Mouse (Mus musculus) bone marrow macrophage, adult 2 months (primary cell): ENCODE measurements around the gene Phyhipl. TPM values are rescaled to one million over a fixed set of nuclear protein-coding genes. Genes with fewer than 3 reads are reported as not detected.

Source experiments
- H3K27ac ChIP-seq: 2 replicates; pipeline ENCODE4 v1.5.1; 2012; ENCODE audit warnings: low read depth, low read length; ENCODE audit not compliant: insufficient read depth
- H3K4me1 ChIP-seq: 2 replicates; pipeline ENCODE4 v1.6.1; 2012; ENCODE audit warnings: low read length; ENCODE audit not compliant: control insufficient read depth, insufficient read depth
- H3K4me3 ChIP-seq: 2 replicates; pipeline ENCODE4 v1.5.1; 2012; ENCODE audit warnings: mild to moderate bottlenecking, low read length, moderate library complexity; ENCODE audit not compliant: insufficient read depth
- CTCF ChIP-seq: IDR thresholded peaks from 2 replicates; pipeline ENCODE4 v1.5.1; 2012; ENCODE audit warnings: low read depth, mild to moderate bottlenecking, low read length, moderate library complexity
- POLR2A ChIP-seq: IDR thresholded peaks from 2 replicates; pipeline ENCODE4 v1.6.1; 2012; ENCODE audit warnings: mild to moderate bottlenecking, low read depth, low read length, borderline replicate concordance
- polyA plus RNA-seq: library from polyadenylated mRNA; stranded (reverse); fragments of >200 nt; gene quantifications from 2 replicates; pipeline ENCODE4 v1.2.4, GENCODE M21; 2012; ENCODE audit not compliant: missing spikeins, insufficient read depth, insufficient read length

The Phyhipl gene
- polyA plus RNA-seq, 1 experiment, result not detected

GRCm38 (mm10) chr10:70635261-70635660 is 20.5 kb downstream of the Phyhipl start:
- TF ChIP-seq POLR2A, result no peak
- TF ChIP-seq CTCF, result no peak
- no peak overlapping the region for H3K4me3 ChIP-seq
- H3K27ac ChIP-seq, result no peak overlapping the region
- H3K4me1 ChIP-seq, result no peaks in the 10 kb centered on the region

- Histone ChIP-seq H3K4me3 (no peak overlapping the region), H3K27ac (no peak overlapping the region), H3K4me1 (no peaks in the 10 kb centered on the region)
- no peak for TF ChIP-seq POLR2A
- no peak for TF ChIP-seq CTCF
These were observed 24.6 kb downstream of the Phyhipl start for GRCm38 (mm10) chr10:70631142-70631541.

DNA sequence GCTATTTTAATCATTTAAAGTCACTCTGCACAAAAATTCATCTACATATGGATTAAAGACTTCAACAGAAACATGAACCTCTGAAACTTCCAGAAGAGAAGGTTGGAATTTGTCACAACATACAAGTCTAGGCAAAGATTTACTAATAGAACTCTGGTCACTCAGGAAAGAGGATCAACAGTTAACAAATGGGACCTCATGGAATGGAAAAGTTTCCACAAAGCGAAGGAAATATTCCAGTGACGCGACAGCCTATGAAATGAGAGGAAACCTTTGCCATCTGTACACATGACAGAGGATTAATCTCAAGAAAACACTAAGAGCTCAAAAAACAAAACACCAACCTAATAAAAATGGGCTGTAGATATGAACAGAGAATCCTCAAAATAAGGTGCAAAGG is 32.3 kb downstream of the Phyhipl start:
- Histone ChIP-seq H3K27ac (no peak overlapping the region), H3K4me3 (no peak overlapping the region), H3K4me1 (no peaks in the 10 kb centered on the region)
- TF ChIP-seq POLR2A, result no peak
- no peak for TF ChIP-seq CTCF

DNA sequence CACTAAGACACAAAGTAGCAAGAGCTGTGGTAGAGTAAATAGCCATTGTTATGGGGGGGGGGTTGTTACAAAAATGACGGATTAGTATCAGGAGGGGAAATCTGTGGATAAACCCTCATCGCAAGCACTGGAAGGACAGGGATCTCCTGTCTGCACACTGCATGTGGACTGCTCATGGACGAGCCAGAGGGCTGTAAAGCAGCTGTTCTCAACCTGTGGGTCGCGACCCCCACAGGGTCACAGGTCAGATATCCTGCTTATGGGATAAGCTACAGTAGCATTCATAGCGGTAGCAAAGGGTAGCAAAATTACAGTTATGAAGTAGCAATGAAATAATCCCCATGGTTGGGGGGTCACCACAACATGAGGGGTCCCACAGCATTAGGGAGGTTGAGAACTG is 39.4 kb downstream of the Phyhipl start:
- no peak overlapping the region for H3K27ac ChIP-seq
- H3K4me1 ChIP-seq, result no peaks in the 10 kb centered on the region
- no peak overlapping the region for H3K4me3 ChIP-seq
- TF ChIP-seq CTCF, result no peak
- TF ChIP-seq POLR2A, result no peak

- Histone ChIP-seq H3K27ac (no peak overlapping the region), H3K4me1 (no peaks in the 10 kb centered on the region), H3K4me3 (no peak overlapping the region)
- TF ChIP-seq CTCF (no peak), POLR2A (no peak)
These were observed 44.1 kb downstream of the Phyhipl start for GRCm38 (mm10) chr10:70611633-70612032.

DNA sequence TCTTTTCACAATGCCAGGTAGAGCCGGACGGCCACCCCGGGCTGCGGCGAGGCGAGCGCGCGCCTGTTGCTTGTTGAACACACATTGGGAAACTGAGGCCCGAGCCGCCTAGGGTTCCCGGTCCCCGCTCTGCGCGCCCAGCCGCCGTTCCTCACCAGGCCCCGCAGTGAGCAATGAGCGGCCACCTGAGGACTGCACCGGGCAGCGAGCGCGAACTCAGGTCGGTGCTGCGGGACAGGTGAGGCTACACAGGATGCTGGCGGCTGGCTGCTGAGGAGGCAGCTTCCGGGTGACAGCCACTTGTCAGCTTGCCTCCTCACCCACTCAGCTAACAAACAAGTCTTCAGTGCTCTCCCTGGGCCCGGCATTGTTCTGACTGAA is 55.9 kb downstream of the Phyhipl start:
- Histone ChIP-seq H3K4me3 (peak overlapping the region; percentile 45), H3K27ac (no peak overlapping the region), H3K4me1 (0 out of 2 replicates have a peak, but pooled peaks cover 3% of the 10 kb centered on the region)
- TF ChIP-seq CTCF (no peak), POLR2A (no peak)

DNA sequence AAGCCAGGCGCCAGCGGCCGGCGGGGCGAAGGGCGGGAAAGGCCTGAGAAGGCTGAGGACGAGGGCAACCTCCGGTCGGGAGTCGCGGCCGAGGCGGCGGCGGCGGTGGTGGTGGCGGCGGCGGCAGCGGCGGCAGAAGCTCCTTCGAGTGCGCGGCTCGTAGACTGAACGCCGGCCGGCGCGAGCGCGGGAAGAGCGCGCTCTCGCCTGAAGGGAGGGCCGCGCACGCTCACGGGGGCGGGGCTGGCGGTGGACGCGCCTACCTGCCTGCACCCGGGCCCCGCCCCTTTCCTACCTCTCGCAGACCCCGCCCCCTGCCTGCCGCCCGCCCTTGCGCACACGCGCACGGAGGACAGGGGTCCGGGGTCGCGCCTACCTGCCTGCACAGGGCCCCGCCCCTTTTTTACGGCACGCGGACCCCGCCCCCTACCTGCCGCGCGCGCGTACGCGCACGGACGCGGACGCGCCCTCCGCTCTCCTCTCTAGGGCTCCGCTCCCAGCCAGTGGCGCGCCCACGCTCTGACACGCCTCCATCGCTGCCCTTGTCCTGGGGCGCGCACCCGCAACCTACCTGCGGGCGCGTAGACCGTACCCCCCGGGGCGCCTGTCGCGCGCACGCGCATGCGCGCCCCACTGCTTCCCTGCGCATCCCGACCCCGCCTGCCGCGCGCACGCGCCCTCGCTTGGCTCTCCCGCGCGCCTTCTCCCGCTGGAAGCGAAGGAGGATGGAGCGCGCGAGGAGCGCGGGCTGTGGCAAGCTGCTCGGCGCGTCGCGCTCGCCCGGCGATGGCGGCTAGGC is 56.4 kb downstream of the Phyhipl start:
- TF ChIP-seq POLR2A, result no peak
- TF ChIP-seq CTCF, result no peak
- peak overlapping the region; percentile 45 for H3K4me3 ChIP-seq

DNA sequence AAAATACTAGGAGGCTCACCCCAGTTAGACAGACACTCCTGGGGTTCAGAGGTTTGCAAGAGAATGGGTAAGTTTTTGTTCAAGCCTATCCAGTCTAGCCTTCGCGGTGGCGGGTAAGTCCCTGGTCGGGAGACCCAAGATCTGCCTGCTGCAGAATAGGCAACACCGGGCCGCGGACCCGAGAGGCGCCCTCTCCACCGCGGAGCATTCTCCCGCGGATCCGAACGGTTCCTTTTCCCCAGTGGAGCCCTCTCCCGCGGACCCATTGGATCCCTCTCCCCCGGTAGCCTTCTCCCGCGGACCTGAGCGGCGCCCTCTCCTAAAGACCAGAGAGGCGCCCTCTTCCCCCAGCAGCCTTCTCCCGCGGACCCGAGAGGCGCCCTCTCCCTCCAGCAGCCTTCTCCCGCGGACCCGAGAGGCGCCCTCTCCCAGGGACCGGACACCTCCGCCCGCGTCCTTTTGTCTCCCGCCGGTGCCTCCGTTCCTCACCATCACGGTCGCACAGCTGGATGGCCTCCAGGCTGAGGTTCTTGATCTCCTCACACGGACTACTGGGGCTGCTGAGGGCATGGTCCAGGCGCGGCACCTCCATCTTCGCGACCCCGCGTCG is 57.1 kb downstream of the Phyhipl start:
- H3K4me1 ChIP-seq, result 0 out of 2 replicates have a peak, but pooled peaks cover 3% of the 10 kb centered on the region
- no peak for TF ChIP-seq POLR2A
- no peak for TF ChIP-seq CTCF
- H3K4me3 ChIP-seq, result peak overlapping the region; percentile 45; the same call in 1 of the 2 replicates
- H3K27ac ChIP-seq, result no peak overlapping the region

More for the DNA sequence above, 56.4 kb downstream of the Phyhipl start:
- Histone ChIP-seq H3K27ac (no peak overlapping the region), H3K4me1 (0 out of 2 replicates have a peak, but pooled peaks cover 3% of the 10 kb centered on the region)

GRCm38 (mm10) chr10:70598081-70598515 is 57.7 kb downstream of the Phyhipl start:
- TF ChIP-seq POLR2A (no peak), CTCF (no peak)
- Histone ChIP-seq H3K4me3 (no peak overlapping the region), H3K27ac (no peak overlapping the region), H3K4me1 (0 out of 2 replicates have a peak, but pooled peaks cover 3% of the 10 kb centered on the region)

DNA sequence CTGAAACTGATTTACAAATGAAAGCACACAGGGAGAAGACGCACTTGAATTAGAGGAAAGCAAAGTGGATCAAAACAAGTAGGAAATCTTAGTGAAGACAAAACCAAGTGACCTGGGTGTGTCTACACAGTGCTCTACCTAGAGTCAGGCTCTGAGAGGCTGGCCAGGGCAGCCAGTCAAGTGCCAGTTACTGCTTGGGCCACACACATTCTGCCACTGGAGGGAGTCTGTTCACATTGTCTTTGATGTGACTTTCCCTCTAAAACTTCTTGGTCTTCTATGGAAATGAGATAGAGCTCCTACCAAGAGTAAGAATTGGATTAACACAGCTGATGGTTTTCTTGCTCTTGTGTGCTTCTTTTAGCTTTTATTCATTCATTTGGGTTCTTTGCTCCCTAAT is 61.8 kb downstream of the Phyhipl start:
- no peaks in the 10 kb centered on the region for H3K4me1 ChIP-seq
- H3K4me3 ChIP-seq, result no peak overlapping the region
- no peak overlapping the region for H3K27ac ChIP-seq
- TF ChIP-seq CTCF, result no peak
- TF ChIP-seq POLR2A, result no peak
